Mouse (Mus musculus) heart, adult 11 months (tissue): ENCODE data around the gene Neurod1.
A peak's percentile ranks its signal among the peaks of the same experiment; 100 is the strongest.

Experiments
- DNase-seq: peaks from one replicate; pipeline ENCODE4 v3.0.0; 2022

Neurod1 gene

DNA sequence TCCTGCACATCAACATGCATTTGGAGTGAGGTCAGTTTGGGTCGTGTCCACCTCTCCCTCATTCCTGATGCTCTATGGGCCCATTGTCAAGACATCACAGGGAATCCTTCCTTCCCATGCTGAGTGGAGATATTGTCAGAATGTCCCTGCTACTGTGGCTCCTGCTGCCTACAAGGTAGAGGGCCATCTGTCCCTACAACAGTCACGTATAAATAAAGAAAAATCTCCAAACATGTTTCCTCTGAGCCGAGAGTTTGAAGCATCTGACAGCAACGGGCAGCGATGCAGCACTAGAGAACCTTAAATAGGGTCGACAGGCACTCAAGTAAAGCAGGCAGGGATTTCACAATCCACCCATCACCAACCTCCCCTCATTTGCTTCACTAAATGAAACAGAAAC, 13.6 kb downstream of the Neurod1 start:
- DNase-seq: peak; percentile 67

DNA sequence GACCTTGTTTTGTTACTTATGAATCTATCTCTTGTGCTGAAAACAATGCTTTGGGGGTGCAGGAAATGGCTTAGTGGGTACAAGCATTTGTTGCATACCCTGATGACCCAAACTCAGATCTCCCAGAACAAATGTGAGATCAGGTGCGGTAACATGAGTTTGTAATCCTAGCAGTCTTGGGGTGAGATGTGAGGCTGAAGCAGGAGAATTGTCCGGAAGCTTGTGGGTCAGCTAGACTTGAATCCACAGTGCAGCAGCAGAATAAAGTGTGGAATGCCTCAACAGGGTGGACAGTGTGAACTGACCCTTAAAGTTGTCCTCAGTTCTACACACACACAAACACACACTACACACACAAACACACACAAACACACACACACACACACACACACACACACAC, 14.3 kb downstream of the Neurod1 start:
- peak; percentile 60 for DNase-seq

DNA sequence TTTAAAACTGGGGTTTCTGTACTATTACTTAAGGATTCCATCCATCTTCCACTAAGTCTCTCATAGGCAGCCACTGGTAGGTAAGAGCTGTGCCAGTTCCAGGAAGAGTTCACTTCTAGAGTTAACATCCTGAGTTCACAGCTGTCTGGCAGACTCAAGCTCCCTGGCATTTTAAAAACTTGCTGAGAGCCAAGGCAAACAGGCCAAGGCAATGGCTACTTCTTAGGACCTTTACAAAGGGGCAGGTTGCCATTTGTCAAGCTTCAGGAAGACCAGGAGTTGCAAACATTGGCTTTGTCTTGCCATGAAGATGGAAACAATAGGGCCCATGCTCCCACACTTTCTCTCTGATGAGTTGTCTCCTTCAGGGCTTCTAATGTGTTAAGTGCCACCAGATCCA, 26.5 kb downstream of the Neurod1 start:
- DNase-seq: peak; percentile 81

DNA sequence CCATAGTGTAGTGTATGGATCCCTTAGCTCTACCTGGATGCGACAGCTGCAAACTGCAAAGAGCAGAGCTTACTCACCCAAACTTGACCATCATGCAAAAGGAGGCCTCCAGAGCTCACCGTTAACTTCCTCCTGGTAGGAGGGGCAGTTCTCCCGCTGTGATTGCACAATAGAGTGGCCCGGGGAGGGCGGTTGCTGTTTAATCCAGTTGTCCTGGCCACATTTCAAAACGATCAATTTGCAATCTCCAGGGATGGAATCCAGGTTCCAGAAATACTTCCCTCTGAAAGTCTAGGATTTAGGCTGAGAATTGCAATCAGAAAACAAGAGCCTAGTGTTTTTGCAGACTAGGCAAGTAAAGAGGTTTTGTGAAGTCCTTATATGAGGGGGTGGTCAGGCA, 26.9 kb downstream of the Neurod1 start:
- DNase-seq: peak; percentile 92

DNA sequence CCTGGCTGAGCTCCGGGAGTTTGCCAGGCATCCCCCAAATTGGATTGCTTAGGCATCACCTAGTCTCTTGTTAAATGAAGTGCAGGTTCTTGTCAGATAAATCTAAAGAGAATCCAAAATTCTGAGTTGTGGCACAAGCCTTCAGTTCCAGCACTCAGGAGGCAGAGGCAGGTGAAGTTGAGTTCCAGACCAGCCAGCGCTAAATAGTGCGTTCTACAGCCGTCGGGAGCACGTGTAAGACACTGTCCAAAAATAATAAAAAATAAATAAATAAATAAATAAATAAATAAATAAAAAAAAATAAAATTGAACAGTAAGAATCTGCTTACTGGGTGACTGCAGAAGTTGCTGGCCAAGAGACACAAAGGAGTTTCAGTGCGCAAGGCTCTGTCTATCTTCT, 27.4 kb downstream of the Neurod1 start:
- no peak for DNase-seq

DNA sequence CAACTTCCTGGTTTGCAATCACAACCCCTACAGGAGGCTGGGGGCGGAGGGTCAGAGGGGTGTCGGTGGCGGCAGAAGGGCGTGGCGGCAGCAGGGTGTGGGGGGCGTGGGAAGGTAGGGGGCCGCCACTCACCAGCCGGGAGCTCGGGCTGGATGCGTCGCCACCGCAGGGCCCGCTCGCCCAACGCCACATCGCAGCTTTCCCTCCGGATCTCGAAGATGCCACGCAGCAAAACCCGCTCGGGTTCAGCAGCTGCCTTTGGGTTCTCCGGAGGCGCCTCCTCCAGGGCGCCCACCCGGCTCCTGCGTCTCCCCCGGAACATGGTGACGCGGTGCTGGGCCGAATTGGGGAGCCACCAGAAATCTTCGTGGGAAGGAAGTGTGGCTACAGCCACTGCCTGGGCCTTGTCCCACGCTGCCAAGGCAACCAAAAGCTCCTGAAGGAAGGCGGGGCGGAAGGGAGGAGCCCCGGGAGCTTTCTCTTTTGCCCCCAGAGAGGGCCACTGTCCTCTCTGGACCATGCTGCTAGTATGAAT, 27.9 kb downstream of the Neurod1 start:
- DNase-seq: peak; percentile 95

DNA sequence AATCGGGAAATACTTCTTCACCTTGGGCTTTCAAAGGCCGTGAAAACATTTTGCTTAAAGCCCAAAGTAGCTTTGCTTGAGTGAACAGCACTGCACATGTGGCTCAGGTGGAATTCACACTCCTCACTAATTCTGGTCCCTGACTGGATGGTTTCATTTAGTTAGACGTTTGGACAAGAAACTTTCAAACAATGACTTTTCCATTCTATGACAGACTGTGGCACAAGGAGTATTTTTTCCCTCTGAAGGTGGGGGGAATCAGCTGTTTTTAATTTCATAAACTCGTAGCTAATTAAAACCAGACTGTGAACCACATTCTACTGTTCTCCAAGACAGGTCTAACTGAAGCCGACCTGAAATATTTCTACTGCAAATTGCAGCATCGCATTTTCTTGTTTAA, 28.5 kb downstream of the Neurod1 start:
- DNase-seq: no peak

DNA sequence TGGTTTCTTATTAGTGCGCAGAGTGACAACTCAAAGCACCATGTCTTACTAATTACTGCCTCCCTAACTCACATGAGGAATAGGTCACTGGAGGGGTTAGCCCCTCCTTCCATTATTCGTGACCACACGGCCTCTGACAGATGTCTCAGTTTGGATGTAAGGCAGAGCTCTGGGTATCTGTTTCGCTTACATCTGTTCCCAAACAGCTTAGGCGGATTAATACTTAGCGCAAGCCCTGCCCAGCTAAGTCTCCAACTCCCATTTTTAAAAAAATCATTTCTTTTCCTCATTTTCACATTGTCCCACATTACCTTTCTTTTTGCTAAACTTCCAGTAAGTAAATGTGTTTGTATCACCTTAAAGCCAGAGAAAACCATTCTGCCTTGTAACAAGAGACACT, 34.9 kb downstream of the Neurod1 start:
- DNase-seq: no peak

DNA sequence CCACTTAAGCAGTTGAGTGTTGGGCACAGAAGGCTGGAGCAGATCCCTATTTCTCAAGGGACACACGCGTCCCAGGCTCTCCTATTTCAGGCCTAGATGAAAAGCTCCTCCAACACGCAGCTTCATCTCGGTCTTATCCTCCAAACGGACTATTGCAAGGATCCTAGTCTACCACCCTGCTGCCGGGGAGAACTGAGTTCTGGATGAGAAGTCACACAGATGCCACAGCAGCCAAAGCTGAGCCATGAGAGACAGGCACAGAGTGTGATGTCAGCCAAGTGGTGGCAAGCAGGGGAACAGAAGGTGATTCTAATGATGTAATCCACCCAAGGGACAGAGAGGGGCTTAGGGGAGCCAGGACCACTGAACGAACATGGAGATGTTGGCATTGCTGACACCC, 42.0 kb downstream of the Neurod1 start:
- no peak for DNase-seq

DNA sequence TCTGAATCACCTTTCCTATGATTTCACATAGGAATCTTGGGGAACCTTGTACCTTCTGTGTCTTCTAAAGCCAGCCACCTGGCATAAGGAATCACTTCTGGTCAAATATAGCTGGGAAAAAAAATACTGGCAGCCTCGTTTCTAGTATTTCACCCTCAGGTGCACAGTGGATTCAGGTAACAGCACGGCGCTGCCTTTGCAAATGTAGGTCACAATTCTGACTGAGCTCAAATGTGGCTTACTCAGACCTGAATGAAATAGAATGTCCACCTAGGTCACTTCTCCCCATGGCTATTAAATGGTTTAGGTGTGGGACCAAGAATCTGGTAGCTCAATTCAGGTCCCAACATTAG, 45.7 kb downstream of the Neurod1 start:
- DNase-seq: peak; percentile 49

DNA sequence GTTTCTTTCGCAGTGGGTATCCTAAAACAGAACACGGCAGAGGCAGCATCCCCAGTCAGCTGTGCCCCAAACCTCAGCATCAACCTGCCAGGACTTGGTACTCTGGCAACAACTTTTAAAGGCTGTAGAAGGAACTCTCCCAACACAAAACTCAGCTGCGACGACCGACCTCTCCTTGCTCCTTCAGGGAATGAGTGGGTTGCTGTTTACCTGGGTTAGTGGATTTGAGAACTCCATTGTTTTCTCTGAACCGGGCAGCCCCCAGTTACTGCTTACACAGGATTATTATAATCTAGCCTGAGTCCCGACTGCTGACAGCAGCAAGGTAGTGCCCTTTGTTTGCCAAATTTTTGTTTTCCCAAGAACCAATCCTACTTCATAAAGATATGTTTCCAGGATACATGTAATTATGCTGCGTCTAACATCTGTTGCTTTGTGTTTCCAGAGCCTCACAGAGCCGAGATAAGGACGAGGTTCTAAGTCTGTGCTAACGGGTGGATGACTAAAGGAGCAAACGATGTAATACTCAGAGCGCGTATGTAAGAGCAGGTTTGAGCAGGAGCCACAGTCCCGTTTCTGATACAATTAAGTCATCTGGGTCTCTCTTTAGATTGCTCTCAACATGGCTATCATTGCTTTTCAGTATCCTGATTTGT, 46.2 kb downstream of the Neurod1 start:
- DNase-seq: peak; percentile 68

DNA sequence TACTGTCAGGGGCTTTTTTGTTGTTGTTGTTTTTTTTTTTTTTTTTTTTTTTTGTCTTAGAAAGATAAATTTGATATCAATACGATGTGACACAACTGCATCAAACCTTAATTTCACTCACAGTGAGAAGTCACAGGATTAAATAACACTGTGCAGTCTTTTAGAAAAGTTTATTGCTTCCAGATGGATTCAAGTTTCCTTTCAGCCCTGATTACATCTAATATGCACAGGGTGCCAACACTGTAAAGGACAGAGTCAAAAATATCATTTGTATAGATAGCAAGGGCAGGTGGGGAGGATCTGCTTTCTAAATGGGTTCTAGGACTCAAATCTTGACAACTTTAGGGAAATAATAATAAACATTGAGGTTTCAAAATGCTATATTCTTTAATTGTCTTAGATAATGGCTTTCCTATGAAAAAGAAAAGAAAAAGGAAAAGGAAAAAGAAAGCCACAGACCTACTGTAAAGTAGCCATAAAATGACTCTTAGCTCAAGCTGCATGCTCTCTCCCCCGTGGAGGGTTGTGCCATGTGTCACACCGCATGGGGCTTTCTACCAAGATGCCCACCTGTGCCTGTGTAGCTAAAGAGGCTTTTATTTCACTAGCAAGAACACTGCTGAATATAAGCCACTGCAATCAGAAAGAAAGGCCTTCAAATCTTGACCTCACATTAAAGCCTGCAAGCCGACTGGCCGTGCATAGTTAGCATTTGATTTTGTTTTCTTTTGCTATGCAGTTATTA, 50.7 kb downstream of the Neurod1 start:
- DNase-seq: peak; percentile 25
